Mouse (Mus musculus): ENCODE results near the gene Ints14.
"Not testable (repeated sequence)": the region's sequence is repeated elsewhere in the genome, so short reads cannot be mapped to it uniquely, and the experiment has no call there.

Gene Ints14

DNA sequence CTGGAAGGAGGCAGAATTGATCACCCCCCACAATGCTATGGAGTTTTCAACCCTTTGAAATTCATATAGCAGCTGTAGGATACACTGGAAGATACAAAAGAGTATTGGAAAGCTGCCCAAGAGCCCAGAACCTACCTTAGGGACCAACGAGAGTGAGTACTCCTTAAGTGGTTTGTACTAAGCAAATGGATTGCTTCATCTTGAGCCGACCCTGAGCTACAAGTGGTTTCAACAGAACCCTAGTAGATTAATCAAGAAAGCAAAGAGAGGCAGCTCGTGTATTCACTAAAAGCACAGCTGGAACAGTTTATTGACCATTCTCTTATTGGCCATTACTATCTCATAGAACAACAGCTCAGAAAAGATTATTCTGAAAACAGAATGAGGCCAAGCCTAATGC, 58.4 kb downstream of the Ints14 start:
- DNase-seq (ENCODE audit: low read depth) = no peak

DNA sequence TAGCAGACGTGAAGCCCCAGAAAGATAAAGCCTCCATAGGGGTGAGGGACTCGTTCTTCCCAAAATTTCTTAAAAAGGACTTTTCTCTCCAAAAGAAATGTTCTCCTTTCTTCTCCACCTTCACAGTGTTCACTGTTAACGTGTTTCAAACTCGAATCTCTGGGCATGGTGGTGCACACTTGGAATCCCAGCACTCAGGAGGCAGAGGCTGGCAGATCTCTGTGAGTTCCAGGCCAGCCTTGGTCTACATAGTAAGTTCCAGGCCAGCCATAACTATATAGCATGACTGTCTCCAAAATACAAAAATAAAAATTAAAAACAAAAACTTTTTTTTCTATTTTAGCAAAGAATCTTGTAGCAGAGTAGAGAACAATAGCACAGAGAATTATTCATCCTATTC, 59.4 kb downstream of the Ints14 start:
- DNase-seq (ENCODE audit: low read depth) = no peak

DNA sequence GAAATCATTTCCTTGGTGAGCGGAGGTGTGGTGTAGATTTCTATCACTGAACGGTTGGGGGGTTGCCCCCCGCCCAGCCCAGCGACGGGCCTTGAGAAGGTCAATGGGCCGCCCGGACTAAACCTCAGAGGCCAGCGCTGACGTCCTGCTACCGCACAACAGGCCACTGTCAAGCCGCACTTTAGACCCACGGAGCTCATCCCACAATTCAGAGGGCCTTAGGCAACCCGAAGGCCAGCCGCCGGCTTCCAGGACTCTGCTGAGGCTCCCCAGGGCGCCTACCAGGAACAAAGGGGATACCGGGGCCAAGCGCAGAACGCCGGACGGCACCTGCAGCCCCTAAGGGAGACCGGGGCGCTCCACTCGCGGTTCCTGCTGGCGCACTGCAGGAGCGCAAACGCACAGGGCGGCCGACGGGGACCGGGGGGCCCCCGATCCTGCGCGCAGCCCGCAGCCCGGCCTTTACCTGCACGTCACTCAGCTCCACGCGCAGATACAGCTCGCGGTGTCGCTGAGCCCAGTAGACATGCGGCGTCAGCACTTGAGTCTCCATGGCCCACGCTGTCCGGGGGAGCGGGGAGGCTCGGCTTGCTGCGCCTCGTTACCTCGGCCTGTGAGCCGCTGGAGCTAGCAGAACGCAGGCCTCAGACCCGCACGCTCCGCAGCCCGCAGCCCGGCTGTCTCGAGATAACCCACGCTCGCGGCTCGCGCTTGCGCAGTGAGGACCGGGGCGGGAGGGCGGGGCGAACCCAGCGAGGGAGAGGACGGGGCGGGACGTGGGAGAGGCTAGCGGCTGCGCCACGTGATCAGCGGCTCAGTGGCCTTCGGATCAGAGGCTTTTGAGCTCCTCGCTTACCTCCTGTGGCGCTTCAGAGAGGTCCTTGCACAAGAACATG, 60.5 kb downstream of the Ints14 start, which contains the start of gene Hacd3:
Gene Hacd3, minus strand, starts transcription at position 703 of the 896 bp plus-strand sequence.
- DNase-seq (ENCODE audit: low read depth) = peak; percentile 80

DNA sequence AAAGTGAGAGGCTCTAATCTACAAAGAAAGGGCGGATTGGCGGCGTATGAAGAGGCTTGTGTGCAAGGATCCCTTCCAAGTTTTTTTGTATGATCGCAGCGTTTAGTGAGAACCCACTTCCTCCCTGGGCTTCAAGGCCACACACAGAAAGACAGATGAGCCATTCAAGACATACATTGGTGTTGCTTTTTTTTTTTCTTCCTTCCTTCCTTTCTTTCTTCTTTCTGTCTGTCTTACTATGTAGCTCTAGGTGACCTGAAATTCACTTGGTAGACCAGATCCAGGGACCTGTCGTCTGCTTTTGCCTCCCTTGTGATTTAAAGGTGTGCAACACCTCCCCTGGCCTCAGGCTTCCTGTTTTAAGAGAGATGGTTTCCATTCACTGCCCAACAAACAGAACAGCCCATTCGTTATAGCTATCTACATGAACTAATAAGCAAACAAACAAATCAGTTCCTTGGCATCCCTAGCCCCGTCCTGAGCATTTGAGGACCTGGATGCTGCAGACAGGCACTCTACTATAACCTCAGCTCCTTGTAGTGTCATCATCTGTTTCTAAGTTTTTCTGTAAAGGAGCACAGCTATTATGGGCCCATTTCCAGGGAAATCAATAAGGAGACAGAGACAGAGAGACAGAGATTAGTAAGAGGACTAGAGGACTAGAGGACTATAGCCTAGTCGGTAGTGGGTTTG, 61.3 kb downstream of the Ints14 start:
- DNase-seq (ENCODE audit: low read depth) = no peak

DNA sequence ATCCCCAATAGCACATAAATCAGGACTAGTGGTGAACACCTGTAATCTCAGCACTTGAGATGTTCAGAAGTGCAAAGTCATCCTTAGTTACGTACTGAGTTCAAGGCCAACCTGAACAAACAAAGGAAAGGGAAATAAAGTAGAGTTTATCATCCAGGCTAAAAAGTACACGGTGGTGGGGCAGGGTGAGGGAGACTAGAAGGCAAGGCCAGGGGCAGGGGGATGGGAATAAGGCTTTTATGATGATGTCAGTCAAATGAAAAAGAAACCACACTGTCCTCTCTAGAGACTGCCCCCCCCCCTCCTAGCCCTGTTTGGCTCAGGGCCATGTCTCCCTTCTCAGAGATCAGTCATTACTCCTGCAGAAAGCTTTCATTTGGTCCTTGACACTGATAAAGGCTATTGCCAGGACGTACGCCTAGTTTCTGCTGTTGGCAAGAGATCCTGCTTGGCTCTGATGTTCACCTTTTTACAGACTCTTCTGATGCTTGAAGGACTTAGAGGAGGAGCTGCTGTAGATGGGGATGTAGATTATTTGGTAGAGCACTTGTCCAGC, 62.0 kb downstream of the Ints14 start:
- DNase-seq (ENCODE audit: low read depth) = no peak

DNA sequence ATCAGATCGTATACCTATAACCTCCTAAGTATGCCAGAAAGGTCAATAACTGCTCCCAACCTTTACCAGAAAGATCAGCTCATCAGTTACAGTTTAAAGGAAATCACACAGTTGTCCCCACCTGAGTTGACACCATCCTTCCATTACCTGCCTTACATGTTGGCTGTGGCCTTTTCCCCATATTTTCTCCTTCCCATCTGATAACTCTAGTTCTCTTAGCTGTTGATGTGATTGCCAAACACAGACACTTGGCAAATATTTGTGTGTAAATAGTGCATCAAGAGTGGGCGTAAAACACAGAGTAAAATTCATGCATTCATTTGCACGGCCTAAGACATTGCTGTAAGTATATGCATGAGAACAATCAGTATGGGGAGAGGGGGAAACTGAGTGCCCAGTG, 62.7 kb downstream of the Ints14 start:
- DNase-seq (ENCODE audit: low read depth) = no peak

DNA sequence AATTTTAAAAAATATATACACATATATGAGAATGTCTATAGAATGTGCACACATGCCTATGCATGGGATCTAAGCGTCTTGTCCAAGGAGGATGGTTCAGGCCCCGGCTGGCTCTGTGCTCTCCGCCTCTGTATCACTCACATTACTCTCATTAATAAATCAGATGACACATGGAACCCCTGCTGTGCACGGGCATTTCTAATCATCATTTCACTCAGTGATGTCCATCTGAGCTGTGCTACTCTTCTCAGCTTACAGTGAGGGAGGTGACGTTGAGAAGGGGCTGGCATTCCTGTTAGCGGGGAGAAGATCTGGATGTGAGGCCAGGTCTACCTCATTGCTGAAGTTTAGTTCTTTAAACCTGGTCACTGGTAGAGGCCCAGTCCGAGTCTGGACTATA, 66.5 kb downstream of the Ints14 start:
- DNase-seq (ENCODE audit: low read depth) = no peak

DNA sequence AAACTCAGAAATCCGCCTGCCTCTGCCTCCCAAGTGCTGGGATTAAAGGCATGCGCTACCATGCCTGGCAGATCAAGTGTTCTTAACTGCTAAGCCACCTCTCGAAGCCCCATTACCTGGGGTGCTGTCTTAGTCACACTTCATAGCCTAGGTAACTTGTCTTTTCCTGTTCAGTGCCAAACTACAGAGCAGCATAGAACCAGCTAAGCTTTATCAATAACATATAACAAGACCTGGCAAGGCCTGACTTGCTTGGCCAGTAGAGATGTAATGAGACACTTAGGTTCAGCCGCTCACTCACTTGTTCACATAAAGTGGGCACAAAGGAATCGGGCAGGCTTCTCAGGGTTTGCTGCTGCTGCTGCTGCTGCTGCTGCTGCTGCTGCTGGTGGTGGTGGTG, 67.6 kb downstream of the Ints14 start:
- no peak for DNase-seq (ENCODE audit: low read depth)

DNA sequence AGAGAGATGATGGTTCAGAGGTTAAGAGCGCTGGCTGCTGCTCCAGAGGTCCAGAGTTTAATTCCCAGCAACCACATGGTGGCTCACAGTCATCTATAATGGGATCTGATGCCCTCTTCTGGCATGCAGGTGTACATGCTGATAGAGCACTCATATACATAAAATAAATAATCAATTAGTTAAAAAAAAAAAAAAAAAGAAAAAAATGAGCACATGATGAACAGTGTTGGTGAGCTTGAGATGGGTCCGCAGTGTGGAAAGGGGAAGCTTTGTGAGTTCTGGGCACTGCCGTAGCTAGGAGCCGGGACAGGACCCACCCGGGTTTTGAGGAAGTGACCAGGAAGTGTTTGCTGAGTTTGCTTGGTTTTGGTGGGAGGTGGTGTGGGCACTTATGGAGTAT, 70.7 kb downstream of the Ints14 start:
- DNase-seq (ENCODE audit: low read depth) = not testable (repeated sequence)

DNA sequence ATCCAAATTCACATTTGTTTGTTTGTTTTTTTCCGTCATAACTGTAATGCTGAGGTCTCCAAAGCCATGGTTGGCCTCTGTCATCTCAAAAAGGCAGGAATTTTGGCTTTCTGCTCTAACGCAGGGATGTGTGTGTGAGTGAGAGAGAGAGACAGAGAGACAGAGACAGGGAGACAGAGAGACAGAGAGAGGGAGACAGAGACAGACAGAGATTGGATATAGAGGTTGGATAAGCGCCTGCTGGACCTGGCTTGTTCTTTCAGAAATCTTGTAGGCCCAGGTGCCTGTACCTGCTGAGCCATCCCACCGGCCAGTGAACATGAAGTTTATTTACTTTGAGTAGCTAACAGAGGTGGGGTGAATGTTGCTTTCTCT, 71.2 kb downstream of the Ints14 start:
- no peak for DNase-seq (ENCODE audit: low read depth)

DNA sequence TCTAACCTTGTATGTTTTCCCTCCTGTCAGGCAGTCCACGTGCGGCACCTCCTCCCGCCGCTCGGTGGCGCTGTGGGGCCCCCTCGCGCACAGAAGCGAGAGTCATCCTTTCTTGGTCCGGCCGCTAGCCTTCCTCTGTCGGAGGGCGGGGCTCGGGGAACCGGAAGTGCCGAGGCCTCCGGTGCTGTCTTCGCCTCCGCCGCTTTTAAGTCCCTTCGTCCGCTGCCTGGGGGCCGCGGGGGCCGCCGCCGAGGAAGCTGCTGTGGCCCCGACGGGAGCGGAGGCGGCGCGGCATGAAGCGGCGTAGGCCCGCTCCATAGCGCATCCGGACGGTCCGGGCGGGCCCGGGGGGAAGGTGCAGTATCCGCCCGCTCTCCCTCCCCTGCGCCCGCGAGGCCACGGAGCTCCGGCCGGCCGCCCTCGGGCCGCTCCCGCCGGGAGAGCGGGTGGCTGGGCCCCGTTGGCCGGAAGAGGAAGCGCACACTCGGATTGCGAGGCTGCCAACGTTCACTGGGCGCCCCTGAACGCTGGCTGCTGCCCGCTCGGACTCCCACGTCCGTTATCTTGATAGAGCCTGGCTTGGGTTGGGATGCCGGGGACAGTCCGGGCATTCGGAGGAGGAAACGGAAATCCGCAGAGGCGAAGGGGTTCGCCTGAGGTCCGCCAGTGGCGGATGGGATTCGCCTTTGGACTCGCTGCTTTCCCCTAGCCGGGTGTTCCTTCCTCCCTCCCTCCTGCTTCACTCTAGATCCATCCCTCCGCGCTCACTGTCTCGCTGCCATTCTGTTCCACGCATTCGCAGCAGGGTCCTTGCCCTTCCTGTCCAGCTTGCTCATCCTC, 71.8 kb downstream of the Ints14 start, which contains the start of gene Dpp8:
Gene Dpp8, plus strand, starts transcription at position 146 of the 840 bp plus-strand sequence.
- peak; percentile 91 for DNase-seq (ENCODE audit: low read depth)

DNA sequence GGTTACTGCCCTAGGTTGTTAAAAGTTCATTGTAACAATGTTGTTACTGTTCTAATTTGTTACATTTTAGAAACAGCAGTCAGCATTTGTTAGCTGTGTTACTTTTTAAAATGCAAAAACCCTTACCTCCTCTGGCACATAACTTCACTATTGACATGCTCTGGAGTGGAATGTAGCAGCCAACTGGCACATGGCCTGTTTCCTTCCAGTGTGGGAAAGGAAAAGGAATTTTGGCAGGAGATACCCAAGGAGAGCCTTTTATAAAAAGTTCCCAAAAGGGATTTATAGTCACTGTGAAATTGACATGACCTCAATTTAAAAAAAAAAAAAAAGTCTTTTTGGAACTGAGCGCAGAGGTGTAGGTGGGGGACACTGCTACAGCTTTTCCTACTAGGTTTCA, 75.8 kb downstream of the Ints14 start:
- DNase-seq (ENCODE audit: low read depth) = no peak
